ENCODE assay signal across 8 mouse cellular contexts in the genomic region with DNA sequence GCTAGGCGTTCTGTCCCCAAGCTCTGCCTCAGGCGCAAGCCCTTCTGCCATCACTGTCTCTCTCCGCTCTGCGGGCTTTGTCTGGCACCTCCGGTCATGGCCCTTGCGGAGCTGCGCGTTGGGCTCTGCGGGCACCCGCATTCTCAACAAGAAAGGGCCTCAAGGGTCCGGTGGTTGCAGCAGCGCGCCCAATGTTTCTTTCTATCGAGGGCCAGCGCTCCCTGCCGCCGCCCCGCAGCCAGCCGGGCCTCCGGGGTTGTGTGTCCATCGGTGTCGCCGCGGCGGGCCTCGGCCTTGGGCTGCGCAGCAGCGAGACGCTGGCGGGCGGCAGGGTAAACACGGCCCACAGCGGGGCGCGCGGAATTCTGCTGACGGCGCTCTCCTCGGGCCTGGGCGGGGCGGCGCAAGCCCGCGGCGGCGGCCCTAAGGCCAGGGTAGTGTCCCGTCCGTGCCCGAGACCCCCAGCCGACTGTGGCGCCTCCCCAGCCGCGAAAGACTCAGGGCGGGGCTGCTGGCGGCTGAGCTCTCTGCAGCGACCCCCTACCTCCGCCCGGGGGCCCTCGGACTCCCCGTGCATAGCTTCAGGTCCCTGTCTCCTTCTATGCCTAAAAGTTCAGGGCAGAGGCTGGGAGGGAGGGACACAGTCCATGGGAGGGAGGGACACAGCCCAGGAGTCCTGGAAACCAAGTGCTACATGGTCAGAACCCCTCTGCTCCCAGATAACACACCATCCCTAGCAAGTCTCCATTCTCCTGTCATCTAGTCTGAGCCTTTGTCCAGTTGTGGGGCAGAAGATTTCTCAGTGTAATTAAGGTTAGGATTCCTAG.
DNase-seq lines count a peak whose midpoint lies in the region; ATAC-seq and TF ChIP-seq lines count a peak whose summit lies in the region.

No protein-coding gene starts in this region.

- 0 out of 2 replicates have a peak, but pooled peaks cover 3% of the 10 kb centered on the region for H3K27me3 ChIP-seq in ES-Bruce4 (ENCODE audit: control insufficient read depth, insufficient read depth, low read length, poor library complexity, severe bottlenecking)
- no peaks in the 10 kb centered on the region; the same call in 1 of the 2 replicates for H3K27me3 ChIP-seq in forebrain, embryonic 13.5 days

- H3K4me3 ChIP-seq in ES-Bruce4 (ENCODE audit: low read depth, low read length), result peak overlapping the region; percentile 40
- peak overlapping the region; percentile 35 for H3K4me3 ChIP-seq in forebrain, embryonic 13.5 days

- peak; percentile 38 for DNase-seq in cerebellum, adult 11 months
- peak; percentile 59 to 67 for DNase-seq in heart, postnatal 36 days
- peak; percentile 14 to 22 for DNase-seq in left cerebral cortex, postnatal 36 days (ENCODE audit: low spot score in 2 of 2)
- DNase-seq in lung, postnatal 4 days, result peak; percentile 68 to 84
- DNase-seq in right cerebral cortex, postnatal 4 days, result peak; percentile 48

- no peak for TF ChIP-seq CTCF in ES-Bruce4 (IDR thresholded peaks at IDR 0.05; ENCODE audit: low read depth, low read length)

- no peak overlapping the region for H3K27ac ChIP-seq in ES-Bruce4 (ENCODE audit: insufficient read depth, low read length)
- peak overlapping the region; percentile 35 for H3K27ac ChIP-seq in forebrain, embryonic 13.5 days

- H3K9ac ChIP-seq in ES-Bruce4 (ENCODE audit: low read depth, poor library complexity, severe bottlenecking), result peak overlapping the region; percentile 40; the same call in 1 of the 2 replicates
- H3K9ac ChIP-seq in forebrain, embryonic 13.5 days, result peak overlapping the region; percentile 62

- WGBS in forebrain, embryonic 13.5 days, result 23% methylated on average over 60 of the region's 60 CpGs

- H3K9me3 ChIP-seq in ES-Bruce4 (replicated peaks; ENCODE audit: control insufficient read depth, insufficient read depth, low read length, poor library complexity, severe bottlenecking), result no peaks in the 10 kb centered on the region
- no peaks in the 10 kb centered on the region for H3K9me3 ChIP-seq in forebrain, embryonic 13.5 days (replicated peaks)

- no peaks in the 10 kb centered on the region for H3K36me3 ChIP-seq in ES-Bruce4 (ENCODE audit: control insufficient read depth, insufficient read depth, low read length, poor library complexity, severe bottlenecking)
- no peaks in the 10 kb centered on the region for H3K36me3 ChIP-seq in forebrain, embryonic 13.5 days (ENCODE audit: poor library complexity, severe bottlenecking)

- peak overlapping the region; percentile 62 for H3K4me2 ChIP-seq in forebrain, embryonic 13.5 days

- no peak for TF ChIP-seq EP300 in ES-Bruce4 (IDR thresholded peaks at IDR 0.05; ENCODE audit: insufficient read depth, low read depth, low read length)

- intact Hi-C loops in heart, postnatal 36 days (cut with DNase I), result loop anchor here (1.0 to 2.0 kb wide), 2 partner anchors 76 to 81 kb away; a partner anchor contains a TSS
- intact Hi-C loops in left cerebral cortex, postnatal 36 days (cut with DNase I), result no loop called here

- TF ChIP-seq POLR2A in ES-Bruce4 (IDR thresholded peaks at IDR 0.05; ENCODE audit: insufficient read depth, low read length), result no peak

- peak; percentile 60 for ATAC-seq in forebrain, embryonic 13.5 days
- no peak for ATAC-seq in CD4-positive, CD25-positive, alpha-beta regulatory T cell, adult 4 months

- no peaks in the 10 kb centered on the region for H3K4me1 ChIP-seq in ES-Bruce4 (ENCODE audit: control insufficient read depth, insufficient read depth, low read length)
- peaks cover 72% of the 10 kb centered on the region for H3K4me1 ChIP-seq in forebrain, embryonic 13.5 days

Comparison
In these comparisons a context has a peak if more than half of its experiments do, and no peak if none do; other contexts are left out.
1. DNase-seq: peak in every context shown above with its lines; median percentile 76 in lung, postnatal 4 days; 63 in heart, postnatal 36 days; 48 in right cerebral cortex, postnatal 4 days; 38 in cerebellum, adult 11 months; 18 in left cerebral cortex, postnatal 36 days.